Mouse (Mus musculus): Measurements from ENCODE around the gene Usp39.

- TF ChIP-seq CTCF (IDR thresholded peaks at IDR 0.05; ENCODE audit: control insufficient read depth, insufficient read depth, low read length) = no peak
- TF ChIP-seq POLR2A (IDR thresholded peaks at IDR 0.05; ENCODE audit: borderline replicate concordance, control insufficient read depth, low read depth, low read length) = no peak
These were observed 42.5 kb downstream of the Usp39 start for GRCm38 (mm10) chr6:72302349-72302925.

Measured in bone marrow, adult 2 months (tissue).